8 mouse cellular contexts compared by ENCODE assay signal in genomic region chr17:34626062-34626772, GRCm38 (mm10). TPM values are rescaled to one million over a fixed set of nuclear protein-coding genes. Genes with fewer than 3 reads are reported as not detected.
DNase-seq lines count a peak whose midpoint lies in the region; ATAC-seq and TF ChIP-seq lines count a peak whose summit lies in the region.

No protein-coding gene starts in this region.

- H3K9ac ChIP-seq in lung, embryonic 15.5 days = peak overlapping the region; percentile 58
- peak overlapping the region; percentile 74 for H3K9ac ChIP-seq in kidney, postnatal 0 days (ENCODE audit: low read depth, low read length)
- peak overlapping the region; percentile 70 for H3K9ac ChIP-seq in neural tube, embryonic 15.5 days (replicated peaks)

- H3K27ac ChIP-seq in lung, embryonic 15.5 days = 0 out of 2 replicates have a peak overlapping the region, but pooled peaks have one; percentile 90
- H3K27ac ChIP-seq in forebrain, embryonic 10.5 days = peak overlapping the region; percentile 89
- H3K27ac ChIP-seq in kidney, postnatal 0 days = peak overlapping the region; percentile 96
- peak overlapping the region; percentile 93 for H3K27ac ChIP-seq in neural tube, embryonic 15.5 days (replicated peaks)

- peak overlapping the region; percentile 69 for H3K4me3 ChIP-seq in lung, embryonic 15.5 days
- H3K4me3 ChIP-seq in forebrain, embryonic 10.5 days = peak overlapping the region; percentile 80
- H3K4me3 ChIP-seq in kidney, postnatal 0 days (replicated peaks; ENCODE audit: low read depth, low read length) = peak overlapping the region; percentile 67
- peak overlapping the region; percentile 78 for H3K4me3 ChIP-seq in neural tube, embryonic 15.5 days (replicated peaks)

- WGBS in lung, embryonic 15.5 days = 49% methylated on average over 16 of the region's 16 CpGs
- 53% methylated on average over 16 of the region's 16 CpGs for WGBS in forebrain, embryonic 10.5 days
- WGBS in kidney, postnatal 0 days = 37% methylated on average over 16 of the region's 16 CpGs
- WGBS in neural tube, embryonic 15.5 days = 53% methylated on average over 16 of the region's 16 CpGs

- H3K4me1 ChIP-seq in lung, embryonic 15.5 days = peaks cover 34% of the 10 kb centered on the region
- H3K4me1 ChIP-seq in forebrain, embryonic 10.5 days = peaks cover 52% of the 10 kb centered on the region
- H3K4me1 ChIP-seq in kidney, postnatal 0 days (replicated peaks; ENCODE audit: insufficient read depth, low read length) = peaks cover 31% of the 10 kb centered on the region
- peaks cover 52% of the 10 kb centered on the region for H3K4me1 ChIP-seq in neural tube, embryonic 15.5 days

- TF ChIP-seq CTCF in kidney, postnatal 0 days (IDR thresholded peaks at IDR 0.05; ENCODE audit: low read depth) = no peak

- DNase-seq in lung, postnatal 4 days = no peak
- DNase-seq in forebrain, embryonic 10.5 days (ENCODE audit: extremely low spot score, low spot score) = no peak
- DNase-seq in kidney, postnatal 0 days (ENCODE audit: low spot score) = no peak
- no peak for DNase-seq in cerebellum, adult 18-20 months
- DNase-seq in thymus, postnatal 14 days = no peak
- no peak for DNase-seq in layer of hippocampus, postnatal 10 days (ENCODE audit: low spot score in 2 of 2)

- H3K9me3 ChIP-seq in lung, embryonic 15.5 days = no peaks in the 10 kb centered on the region
- H3K9me3 ChIP-seq in forebrain, embryonic 10.5 days = no peaks in the 10 kb centered on the region
- H3K9me3 ChIP-seq in kidney, postnatal 0 days (replicated peaks; ENCODE audit: low read length) = no peaks in the 10 kb centered on the region
- no peaks in the 10 kb centered on the region for H3K9me3 ChIP-seq in neural tube, embryonic 15.5 days (replicated peaks)

- H3K4me2 ChIP-seq in lung, embryonic 15.5 days = peak overlapping the region; percentile 82
- peak overlapping the region; percentile 89 for H3K4me2 ChIP-seq in kidney, postnatal 0 days (ENCODE audit: low read length)
- H3K4me2 ChIP-seq in neural tube, embryonic 15.5 days = peak overlapping the region; percentile 90

- no peak for ATAC-seq in lung, embryonic 15.5 days (ENCODE audit: borderline replicate concordance, extremely low read depth, low FRiP score, low TSS enrichment)
- ATAC-seq in kidney, postnatal 0 days (replicated peaks; ENCODE audit: low FRiP score, low read depth) = no peak
- ATAC-seq in neural tube, embryonic 15.5 days (ENCODE audit: low FRiP score) = no peak

- H3K36me3 ChIP-seq in lung, embryonic 15.5 days = peaks cover 12% of the 10 kb centered on the region
- peaks cover 39% of the 10 kb centered on the region for H3K36me3 ChIP-seq in forebrain, embryonic 10.5 days (replicated peaks)
- H3K36me3 ChIP-seq in kidney, postnatal 0 days (ENCODE audit: insufficient read depth, low read length) = peaks cover 15% of the 10 kb centered on the region
- H3K36me3 ChIP-seq in neural tube, embryonic 15.5 days = peaks cover 21% of the 10 kb centered on the region

- peaks cover 26% of the 10 kb centered on the region for H3K27me3 ChIP-seq in lung, embryonic 15.5 days
- peaks cover 33% of the 10 kb centered on the region for H3K27me3 ChIP-seq in forebrain, embryonic 10.5 days (ENCODE audit: poor library complexity, severe bottlenecking)
- 0 out of 2 replicates have a peak, but pooled peaks cover 8% of the 10 kb centered on the region for H3K27me3 ChIP-seq in kidney, postnatal 0 days (ENCODE audit: insufficient read depth, low read length)
- peaks cover 5% of the 10 kb centered on the region; the same call in 1 of the 2 replicates for H3K27me3 ChIP-seq in neural tube, embryonic 15.5 days (replicated peaks)

RNA-seq across cellular contexts. Expression of gene Ppt2, which starts 2.1 kb away (rescaled TPM):
- polyA plus RNA-seq in lung, embryonic 15.5 days (2015; fragmentation: Nextera tagmentation; extraction: Ambion mirVana) = 21.0 and 22.4 TPM in 2 replicates
- 22.1 and 22.4 TPM in 2 replicates for polyA plus RNA-seq in forebrain, embryonic 10.5 days (2016; fragmentation: Nextera tagmentation; extraction: Ambion mirVana)
- 62.9 and 65.5 TPM in 2 replicates for polyA plus RNA-seq in kidney, postnatal 0 days (2015; fragmentation: Nextera tagmentation; extraction: Ambion mirVana)
- polyA plus RNA-seq in neural tube, embryonic 15.5 days (2015; fragmentation: Nextera tagmentation; extraction: Ambion mirVana) = 20.1 and 21.3 TPM in 2 replicates
- 10 to 100 TPM; 32.9 to 34.1 TPM for total RNA-seq in layer of hippocampus, postnatal 10 days (2021)

RNA-seq across cellular contexts. Expression of gene Prrt1, which starts 3.1 kb away (rescaled TPM):
- 0.16 and 0.46 TPM in 2 replicates for polyA plus RNA-seq in lung, embryonic 15.5 days (2015; fragmentation: Nextera tagmentation; extraction: Ambion mirVana)
- polyA plus RNA-seq in forebrain, embryonic 10.5 days (2016; fragmentation: Nextera tagmentation; extraction: Ambion mirVana) = 0.54 and 0.62 TPM in 2 replicates
- 0.36 and 0.55 TPM in 2 replicates for polyA plus RNA-seq in kidney, postnatal 0 days (2015; fragmentation: Nextera tagmentation; extraction: Ambion mirVana)
- 6.3 and 7.3 TPM in 2 replicates for polyA plus RNA-seq in neural tube, embryonic 15.5 days (2015; fragmentation: Nextera tagmentation; extraction: Ambion mirVana)
- total RNA-seq in layer of hippocampus, postnatal 10 days (2021) = 100 to 1,000 TPM; 231 to 238 TPM

RNA-seq across cellular contexts. Expression of gene Egfl8, which starts 10.4 kb away (rescaled TPM):
- polyA plus RNA-seq in lung, embryonic 15.5 days (2015; fragmentation: Nextera tagmentation; extraction: Ambion mirVana) = 2.2 and 2.8 TPM in 2 replicates
- 1.6 and 3.1 TPM in 2 replicates for polyA plus RNA-seq in forebrain, embryonic 10.5 days (2016; fragmentation: Nextera tagmentation; extraction: Ambion mirVana)
- 5.9 and 6.6 TPM in 2 replicates for polyA plus RNA-seq in kidney, postnatal 0 days (2015; fragmentation: Nextera tagmentation; extraction: Ambion mirVana)
- 12.3 and 14.9 TPM in 2 replicates for polyA plus RNA-seq in neural tube, embryonic 15.5 days (2015; fragmentation: Nextera tagmentation; extraction: Ambion mirVana)
- total RNA-seq in layer of hippocampus, postnatal 10 days (2021) = 1 to 10 TPM; 6.0 to 7.0 TPM

RNA-seq across cellular contexts. Expression of gene Fkbpl, which starts 18.3 kb away (rescaled TPM):
- polyA plus RNA-seq in lung, embryonic 15.5 days (2015; fragmentation: Nextera tagmentation; extraction: Ambion mirVana) = 12.9 and 14.0 TPM in 2 replicates
- 14.8 and 15.5 TPM in 2 replicates for polyA plus RNA-seq in forebrain, embryonic 10.5 days (2016; fragmentation: Nextera tagmentation; extraction: Ambion mirVana)
- polyA plus RNA-seq in kidney, postnatal 0 days (2015; fragmentation: Nextera tagmentation; extraction: Ambion mirVana) = 16.4 and 18.6 TPM in 2 replicates
- polyA plus RNA-seq in neural tube, embryonic 15.5 days (2015; fragmentation: Nextera tagmentation; extraction: Ambion mirVana) = 14.9 and 15.8 TPM in 2 replicates
- 10 to 100 TPM; 11.8 to 14.8 TPM for total RNA-seq in layer of hippocampus, postnatal 10 days (2021)

RNA-seq across cellular contexts. Expression of gene Atf6b, which starts 20.7 kb away (rescaled TPM):
- 84.6 and 85.8 TPM in 2 replicates for polyA plus RNA-seq in lung, embryonic 15.5 days (2015; fragmentation: Nextera tagmentation; extraction: Ambion mirVana)
- 105 and 106 TPM in 2 replicates for polyA plus RNA-seq in forebrain, embryonic 10.5 days (2016; fragmentation: Nextera tagmentation; extraction: Ambion mirVana)
- 62.0 and 65.8 TPM in 2 replicates for polyA plus RNA-seq in kidney, postnatal 0 days (2015; fragmentation: Nextera tagmentation; extraction: Ambion mirVana)
- polyA plus RNA-seq in neural tube, embryonic 15.5 days (2015; fragmentation: Nextera tagmentation; extraction: Ambion mirVana) = 109 and 112 TPM in 2 replicates
- total RNA-seq in layer of hippocampus, postnatal 10 days (2021) = 10 to 100 TPM; 75.8 to 78.6 TPM
